Mouse (Mus musculus) heart, postnatal 25 days (tissue): ENCODE data around the gene Ccng1. TPM values are rescaled to one million over a fixed set of nuclear protein-coding genes. Genes with fewer than 3 reads are reported as not detected.
"Not testable (repeated sequence)": the region's sequence is repeated elsewhere in the genome, so short reads cannot be mapped to it uniquely, and the experiment has no call there.

Experiments used
- DNase-seq: peaks from one replicate; pipeline ENCODE4 v3.0.0; 2022; ENCODE audit warnings: low spot score
- intact Hi-C: fragments of 180-260 bp; cut with DNase I; formaldehyde crosslinking; loops from one replicate; pipeline ENCODE4 v1.15.1; 2025
- total RNA-seq, 2 experiments: library from RNA; stranded (reverse); gene quantifications; 2 replicates each; pipeline ENCODE4 v1.2.3; 2021

Gene Ccng1
- total RNA-seq, 2 experiments from 2014 or later: 440 to 448 TPM

DNA sequence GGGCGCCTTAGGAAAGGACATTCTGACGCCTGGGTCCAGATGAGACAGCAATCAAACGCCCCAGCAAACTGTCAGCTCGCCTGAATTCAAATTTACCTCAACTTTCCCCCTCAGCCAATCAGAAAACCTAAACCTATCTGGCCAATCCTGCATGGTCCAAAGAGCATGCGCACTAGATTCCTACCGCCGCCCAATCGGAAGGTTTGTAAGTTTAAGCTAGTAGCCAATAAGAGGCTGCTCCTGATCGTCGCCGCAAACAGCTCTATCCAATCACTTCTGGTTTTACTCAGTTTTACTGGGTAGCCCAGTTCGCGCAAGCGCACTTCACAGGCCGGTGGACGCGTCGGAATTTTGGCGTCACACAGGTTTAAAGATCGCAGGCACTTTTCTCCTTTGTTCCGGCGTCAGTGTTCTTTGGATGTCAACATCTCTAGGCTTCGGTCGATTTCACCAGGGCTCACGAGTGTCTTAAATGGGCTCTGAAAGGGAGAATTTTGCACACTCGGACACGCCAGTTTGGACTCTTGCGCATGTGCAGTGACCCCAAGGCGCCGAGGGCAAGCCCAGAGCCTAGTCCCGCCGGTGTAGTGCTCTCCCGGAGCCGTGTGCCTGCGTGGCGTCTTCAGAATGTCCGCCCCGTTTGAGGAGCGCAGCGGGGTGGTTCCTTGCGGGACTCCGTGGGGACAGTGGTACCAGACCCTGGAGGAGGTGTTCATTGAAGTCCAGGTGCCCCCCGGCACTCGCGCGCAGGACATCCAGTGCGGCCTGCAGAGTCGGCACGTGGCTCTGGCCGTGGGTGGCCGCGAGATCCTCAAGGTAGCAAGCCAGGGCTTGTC, 21.6 kb downstream of the Ccng1 start, which contains the start of the genes Hmmr and Nudcd2:
Gene Hmmr (minus strand): TSS at position 84 of the 836 bp plus-strand sequence.
Gene Nudcd2 (plus strand): TSS at position 329 of the 836 bp plus-strand sequence.
- intact Hi-C loops: loop anchor here (2.0 kb wide), 2 partner anchors 21 to 43 kb away; partner anchors contain the start of gene Ccng1
- DNase-seq: peak; percentile 91

- intact Hi-C loops: no loop called here
- no peak for DNase-seq
These were observed 22.1 kb downstream of the Ccng1 start for GRCm38 (mm10) chr11:40732997-40733338.

GRCm38 (mm10) chr11:40718324-40718723, 36.8 kb downstream of the Ccng1 start:
- no peak for DNase-seq
- intact Hi-C loops: no loop called here

GRCm38 (mm10) chr11:40715524-40715923, 39.6 kb downstream of the Ccng1 start:
- no peak for DNase-seq
- intact Hi-C loops: no loop called here

DNA sequence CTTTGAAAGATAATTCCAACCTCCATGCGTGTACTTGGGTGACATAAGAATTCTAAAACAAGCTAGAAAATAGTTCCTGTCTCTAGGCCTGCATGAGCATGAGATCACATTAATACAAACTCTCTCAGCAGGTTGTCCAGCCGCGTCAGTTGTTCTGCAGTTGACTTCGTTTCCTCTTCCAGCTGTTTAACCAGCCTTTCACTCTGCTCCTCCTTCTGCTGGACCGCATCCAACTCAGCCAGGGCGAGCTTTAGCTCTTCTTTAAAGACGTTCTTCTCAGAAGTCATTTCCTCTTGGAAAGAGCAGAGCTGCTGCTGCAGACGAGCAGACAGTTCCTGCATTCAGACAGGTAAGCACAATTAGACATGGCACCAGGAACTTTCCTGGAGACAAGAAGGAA, 41.3 kb downstream of the Ccng1 start:
- no peak for DNase-seq
- intact Hi-C loops: no loop called here

DNA sequence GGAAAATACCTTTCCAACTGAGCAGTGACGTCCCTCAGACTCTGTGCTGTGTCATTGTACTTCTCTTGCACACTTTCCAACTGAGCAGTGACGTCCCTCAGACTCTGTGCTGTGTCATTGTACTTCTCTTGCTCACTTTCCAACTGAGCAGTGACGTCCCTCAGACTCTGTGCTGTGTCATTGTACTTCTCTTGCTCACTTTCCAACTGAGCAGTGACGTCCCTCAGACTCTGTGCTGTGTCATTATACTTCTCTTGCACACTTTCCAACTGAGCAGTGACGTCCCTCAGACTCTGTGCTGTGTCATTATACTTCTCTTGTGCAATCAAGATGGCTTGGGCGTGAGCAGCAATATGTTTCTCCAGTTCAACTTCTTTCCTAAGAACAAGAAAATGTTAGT, 45.2 kb downstream of the Ccng1 start:
- intact Hi-C loops: not testable (repeated sequence)

More for the DNA sequence above, 45.2 kb downstream of the Ccng1 start:
- not testable (repeated sequence) for DNase-seq

Other genes with a start within 250 kb of the Ccng1 start
- 100 to 1,000 TPM in 1 of 2 experiments, 10 to 100 TPM in 1; 98.4 to 101 TPM for gene Mat2b, start 60.1 kb downstream of the Ccng1 start, total RNA-seq
- gene Hmmr, start 21.9 kb downstream of the Ccng1 start, total RNA-seq: under 1 TPM; 0.36 to 0.44 TPM
- gene Nudcd2, start 21.6 kb downstream of the Ccng1 start, total RNA-seq: 10 to 100 TPM; 13.2 to 16.2 TPM